Mouse (Mus musculus): Measurements from ENCODE around the gene Primpol. TPM values are rescaled to one million over a fixed set of nuclear protein-coding genes. Genes with fewer than 3 reads are reported as not detected.

The Primpol gene
- total and polyA plus RNA-seq, 3 experiments: 7.1 to 11.6 TPM; not detected in 1

GRCm38 (mm10) chr8:46546431-46547176 is 70.4 kb downstream of the Primpol start:
- no peaks in the 10 kb centered on the region for H3K27me3 ChIP-seq (ENCODE audit: control insufficient read depth in 1 of 2, insufficient read depth in 2 of 2, low read length in 2 of 2)
- peaks cover 0 to 15% of the 10 kb centered on the region in 2 experiments; a peak in 2 of 4 replicates for H3K36me3 ChIP-seq (ENCODE audit: control insufficient read depth in 1 of 2, insufficient read depth in 2 of 2, low read length in 2 of 2)
- H3K4me3 ChIP-seq (ENCODE audit: control insufficient read depth in 1 of 2, insufficient read depth in 1 of 2, low read depth in 2 of 2, low read length in 2 of 2): peak overlapping the region; percentile 46 to 50
- H3K9me3 ChIP-seq (replicated peaks; ENCODE audit: insufficient read depth, low read length): no peaks in the 10 kb centered on the region
- peak; percentile 94 for DNase-seq (ENCODE audit: low read depth, low spot score)
- peak overlapping the region; percentile 86 for H3K27ac ChIP-seq (ENCODE audit: control insufficient read depth, low read depth, low read length)
- H3K79me2 ChIP-seq (ENCODE audit: control insufficient read depth, insufficient read depth, low read length, poor library complexity): no peaks in the 10 kb centered on the region
- peak overlapping the region; percentile 57 for H3K9ac ChIP-seq (ENCODE audit: control insufficient read depth, low read depth, low read length, poor library complexity, severe bottlenecking)
- H3K4me1 ChIP-seq (ENCODE audit: control insufficient read depth in 1 of 2, insufficient read depth in 2 of 2, low read length in 2 of 2): peaks cover 5 to 9% of the 10 kb centered on the region in 2 experiments; a peak in 3 of 4 replicates
- TF ChIP-seq ZMIZ1 (IDR thresholded peaks at IDR 0.05; ENCODE audit: low read depth, low read length): no peak
- TF ChIP-seq USF2 (IDR thresholded peaks at IDR 0.05; ENCODE audit: borderline replicate concordance in 1 of 2, insufficient read depth in 1 of 2, low read depth in 1 of 2, low read length in 2 of 2): no peak
- TF ChIP-seq MAZ (IDR thresholded peaks at IDR 0.05; ENCODE audit: low read depth, low read length): peak; percentile 96
- no peak; the same call in 1 of the 2 replicates for TF ChIP-seq ZNF384 (IDR thresholded peaks at IDR 0.05; ENCODE audit: low read depth, low read length)
- peak in 1 of 2 experiments; percentile 41; a peak in 2 of 4 replicates for TF ChIP-seq POLR2A (IDR thresholded peaks at IDR 0.05; ENCODE audit: control insufficient read depth in 1 of 2, insufficient read depth in 1 of 2, low read depth in 1 of 2, low read length in 2 of 2, poor library complexity in 1 of 2)
- no peak for TF ChIP-seq POLR2AphosphoS5 (IDR thresholded peaks at IDR 0.05; ENCODE audit: borderline replicate concordance, low read depth, low read length)
- TF ChIP-seq TCF12 (IDR thresholded peaks at IDR 0.05; ENCODE audit: low read depth, low read length): peak; percentile 97
- TF ChIP-seq TAL1 (IDR thresholded peaks at IDR 0.05; ENCODE audit: low read length): peak; percentile 98
- TF ChIP-seq ELF1 (IDR thresholded peaks at IDR 0.05; ENCODE audit: low read depth, low read length): no peak
- TF ChIP-seq ZC3H11A (IDR thresholded peaks at IDR 0.05; ENCODE audit: low read depth, low read length): peak; percentile 12; the same call in 1 of the 2 replicates
- TF ChIP-seq MYC (IDR thresholded peaks at IDR 0.05; ENCODE audit: low read depth, low read length): 0 out of 2 replicates have a peak, but pooled peaks have one; percentile 17
- TF ChIP-seq ETS1 (IDR thresholded peaks at IDR 0.05; ENCODE audit: low read depth, low read length): peak; percentile 95
- peak; percentile 47; the same call in 1 of the 2 replicates for TF ChIP-seq NELFE (IDR thresholded peaks at IDR 0.05; ENCODE audit: low read depth, low read length)
- peak; percentile 85; the same call in 1 of the 2 replicates for TF ChIP-seq BHLHE40 (IDR thresholded peaks at IDR 0.05; ENCODE audit: borderline replicate concordance, low read depth, low read length)
- TF ChIP-seq HCFC1 (IDR thresholded peaks at IDR 0.05; ENCODE audit: low read depth, low read length): peak; percentile 18; the same call in 1 of the 2 replicates
- no peak for TF ChIP-seq CHD1 (IDR thresholded peaks at IDR 0.05; ENCODE audit: low read depth, low read length)
- no peak for TF ChIP-seq KAT2A (conservative IDR thresholded peaks at IDR 0.05; ENCODE audit: low read depth, low read length)
- peak; percentile 33; the same call in 1 of the 2 replicates for TF ChIP-seq USF1 (IDR thresholded peaks at IDR 0.05; ENCODE audit: low read depth, low read length)
- no peak; the same call in none of the 2 replicates for TF ChIP-seq MAX (IDR thresholded peaks at IDR 0.05; ENCODE audit: low read length)
- TF ChIP-seq GATA1 (IDR thresholded peaks at IDR 0.05; ENCODE audit: low read depth, low read length): peak; percentile 82
- TF ChIP-seq EP300 (IDR thresholded peaks at IDR 0.05; ENCODE audit: low read depth in 1 of 2, low read length in 2 of 2): peak; percentile 94 to 97
- no peak for TF ChIP-seq ZKSCAN1 (IDR thresholded peaks at IDR 0.05; ENCODE audit: low read depth, low read length)
- peak; percentile 67; the same call in 1 of the 2 replicates for TF ChIP-seq MAFK (IDR thresholded peaks at IDR 0.05; ENCODE audit: borderline replicate concordance, low read depth, low read length)
- no peak for TF ChIP-seq E2F4 (IDR thresholded peaks at IDR 0.05; ENCODE audit: borderline replicate concordance, low read depth, low read length)
- TF ChIP-seq SIN3A (IDR thresholded peaks at IDR 0.05; ENCODE audit: low read length): peak; percentile 66; the same call in 1 of the 2 replicates
- TF ChIP-seq TBP (IDR thresholded peaks at IDR 0.05; ENCODE audit: low read depth, low read length): no peak; the same call in 1 of the 2 replicates
- TF ChIP-seq GABPA (IDR thresholded peaks at IDR 0.05; ENCODE audit: low read depth, low read length): peak; percentile 75
- no peak for TF ChIP-seq NRF1 (IDR thresholded peaks at IDR 0.05; ENCODE audit: insufficient read depth, low read depth, low read length, poor library complexity, severe bottlenecking)
- no peak for TF ChIP-seq SMC3 (IDR thresholded peaks at IDR 0.05; ENCODE audit: low read depth, low read length)
- TF ChIP-seq MEF2A (IDR thresholded peaks at IDR 0.05; ENCODE audit: extremely low read depth, insufficient replicate concordance, low read depth, low read length, poor library complexity, severe bottlenecking): 0 out of 2 replicates have a peak, but pooled peaks have one; percentile 11
- TF ChIP-seq MYB (IDR thresholded peaks at IDR 0.05; ENCODE audit: low read depth, low read length): peak; percentile 93
- no peak for TF ChIP-seq JUND (IDR thresholded peaks at IDR 0.05; ENCODE audit: low read depth, low read length)
- TF ChIP-seq CTCF (IDR thresholded peaks at IDR 0.05 in 2 of 3, conservative IDR thresholded peaks at IDR 0.05 in 1 of 3; ENCODE audit: control insufficient read depth in 1 of 3, insufficient read depth in 1 of 3, low read depth in 2 of 3, low read length in 3 of 3, poor library complexity in 1 of 3, severe bottlenecking in 1 of 3): no peak
- TF ChIP-seq RAD21 (IDR thresholded peaks at IDR 0.05; ENCODE audit: low read depth, low read length): no peak; the same call in 1 of the 2 replicates
- TF ChIP-seq RCOR1 (IDR thresholded peaks at IDR 0.05; ENCODE audit: low read depth, low read length): peak; percentile 64
